Mouse (Mus musculus): ENCODE data around the gene Prickle1.

- TF ChIP-seq POLR2A (IDR thresholded peaks at IDR 0.05; ENCODE audit: insufficient read length, low read depth) = no peak
- no peak for TF ChIP-seq USF1 (IDR thresholded peaks at IDR 0.05; ENCODE audit: low read depth)
- TF ChIP-seq MAX (IDR thresholded peaks at IDR 0.05; ENCODE audit: low read depth) = no peak
- no peak for TF ChIP-seq POLR2AphosphoS2 (IDR thresholded peaks at IDR 0.05; ENCODE audit: insufficient read length, low read depth)
- no peak for TF ChIP-seq SRF (IDR thresholded peaks at IDR 0.05; ENCODE audit: control insufficient read depth, insufficient read length, low read depth)
- TF ChIP-seq TCF12 (IDR thresholded peaks at IDR 0.05; ENCODE audit: insufficient read depth, poor library complexity, severe bottlenecking) = no peak
- no peak for TF ChIP-seq TCF3 (IDR thresholded peaks at IDR 0.05; ENCODE audit: insufficient read length, low read depth)
- no peak for TF ChIP-seq MYOD1 (IDR thresholded peaks at IDR 0.05; ENCODE audit: control insufficient read depth in 1 of 3, insufficient read length in 2 of 3, low read depth in 2 of 3)
- no peak for TF ChIP-seq REST (IDR thresholded peaks at IDR 0.05; ENCODE audit: insufficient read depth, insufficient read length)
- TF ChIP-seq E2F4 (IDR thresholded peaks at IDR 0.05; ENCODE audit: insufficient read depth) = no peak
Observed at GRCm38 (mm10) chr15:93472089-93472488, 123.6 kb downstream of the Prickle1 start.
